Comparison of ENCODE assay signal across 9 mouse cellular contexts in the genomic region with DNA sequence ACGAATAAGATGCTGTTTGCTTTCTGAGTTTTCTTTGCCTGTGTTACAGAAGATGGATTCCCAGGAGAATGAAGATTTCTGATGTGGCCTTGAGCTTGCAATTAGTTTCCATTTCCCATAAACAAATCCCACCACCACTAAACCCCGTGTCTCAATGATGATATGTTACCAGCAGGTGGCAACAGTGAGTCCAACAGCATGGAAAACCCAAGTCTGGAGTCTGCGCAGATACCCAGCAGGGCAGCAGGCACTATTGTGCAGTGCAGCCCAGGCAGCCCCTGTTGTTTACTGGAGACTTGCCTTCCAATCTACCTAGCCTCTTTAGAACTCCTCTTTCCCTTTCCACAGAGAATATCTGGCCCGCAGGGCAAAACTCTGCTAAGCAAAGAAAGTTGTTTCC.
A peak's percentile ranks its signal among the peaks of the same experiment; 100 is the strongest.
DNase-seq lines count a peak whose midpoint lies in the region; ATAC-seq and TF ChIP-seq lines count a peak whose summit lies in the region.
"Had no signal": no experiment of that assay in that cellular context is flagged by ENCODE, and none has a peak within 500 bp of the region (broad histone marks: within the 10 kb centered on the region; RNA-seq: fewer than 3 reads in every experiment).

No protein-coding gene starts in this region.

- TF ChIP-seq CTCF in embryonic fibroblast, embryonic 13.5 days (IDR thresholded peaks at IDR 0.05; ENCODE audit: borderline replicate concordance, insufficient read depth, low read length), result peak; percentile 34; the same call in 1 of the 2 replicates

- peak; percentile 20 for DNase-seq in layer of hippocampus, adult 11-12 months (ENCODE audit: low spot score)
- no peak for DNase-seq in layer of hippocampus, postnatal 36 days
- DNase-seq in ZHBTc4 (ENCODE audit: low read depth, low spot score), result peak; percentile 86
- peak; percentile 40 to 55 for DNase-seq in kidney, postnatal 4 days
- DNase-seq in thymus, postnatal 36 days, result no peak
- no peak for DNase-seq in cerebellum, adult 18-20 months

- H3K27ac ChIP-seq in embryonic fibroblast, embryonic 13.5 days (ENCODE audit: insufficient read depth, low read length), result no peak overlapping the region
- H3K27ac ChIP-seq in neural tube, embryonic 14.5 days (ENCODE audit: low read depth, low read length), result no peak overlapping the region
- H3K27ac ChIP-seq: lung, embryonic 15.5 days had no signal

- H3K9me3 ChIP-seq in neural tube, embryonic 14.5 days (ENCODE audit: control insufficient read depth, low read length), result no peaks in the 10 kb centered on the region
- H3K9me3 ChIP-seq: lung, embryonic 15.5 days had no signal

- H3K4me1 ChIP-seq in embryonic fibroblast, embryonic 13.5 days (ENCODE audit: control insufficient read depth, insufficient read depth, low read length), result no peaks in the 10 kb centered on the region
- no peaks in the 10 kb centered on the region for H3K4me1 ChIP-seq in neural tube, embryonic 14.5 days (ENCODE audit: control insufficient read depth, insufficient read depth, low read length)
- H3K4me1 ChIP-seq: lung, embryonic 15.5 days had no signal

- H3K4me3 ChIP-seq in embryonic fibroblast, embryonic 13.5 days (ENCODE audit: insufficient read depth, low read length), result no peak overlapping the region
- no peak overlapping the region for H3K4me3 ChIP-seq in neural tube, embryonic 14.5 days (ENCODE audit: low read depth, low read length)
- H3K4me3 ChIP-seq: lung, embryonic 15.5 days had no signal

- peak; percentile 34; the same call in 1 of the 2 replicates for ATAC-seq in neural tube, embryonic 14.5 days (ENCODE audit: low read depth)

- no peaks in the 10 kb centered on the region for H3K36me3 ChIP-seq in neural tube, embryonic 14.5 days (ENCODE audit: control insufficient read depth, insufficient read depth, low read length)
- H3K36me3 ChIP-seq: lung, embryonic 15.5 days had no signal

- WGBS in neural tube, embryonic 14.5 days, result 25% methylated on average over 4 of the region's 4 CpGs

- no peaks in the 10 kb centered on the region for H3K27me3 ChIP-seq in neural tube, embryonic 14.5 days (ENCODE audit: control insufficient read depth, insufficient read depth, low read length)
- H3K27me3 ChIP-seq: lung, embryonic 15.5 days had no signal

- H3K4me2 ChIP-seq in neural tube, embryonic 14.5 days (ENCODE audit: low read depth, low read length), result no peak overlapping the region
- H3K4me2 ChIP-seq: lung, embryonic 15.5 days had no signal

- no peak overlapping the region for H3K9ac ChIP-seq in neural tube, embryonic 14.5 days (replicated peaks; ENCODE audit: low read depth, low read length)
- H3K9ac ChIP-seq: lung, embryonic 15.5 days had no signal

- no peak for TF ChIP-seq POLR2A in embryonic fibroblast, embryonic 13.5 days (IDR thresholded peaks at IDR 0.05; ENCODE audit: low read depth, low read length)

Comparison
In these comparisons a context has a peak if more than half of its experiments do, and no peak if none do; other contexts are left out.
1. DNase-seq: peak in layer of hippocampus, adult 11-12 months (single experiment), ZHBTc4 (single experiment) and kidney, postnatal 4 days (2 of 2); none in layer of hippocampus, postnatal 36 days (0 of 2), thymus, postnatal 36 days (0 of 2) and cerebellum, adult 18-20 months (0 of 2).